Mouse (Mus musculus): ENCODE data around the gene Cfap99. TPM values are rescaled to one million over a fixed set of nuclear protein-coding genes. Genes with fewer than 3 reads are reported as not detected.

Gene Cfap99
- total and polyA plus RNA-seq, 2 experiments, result not detected

DNA sequence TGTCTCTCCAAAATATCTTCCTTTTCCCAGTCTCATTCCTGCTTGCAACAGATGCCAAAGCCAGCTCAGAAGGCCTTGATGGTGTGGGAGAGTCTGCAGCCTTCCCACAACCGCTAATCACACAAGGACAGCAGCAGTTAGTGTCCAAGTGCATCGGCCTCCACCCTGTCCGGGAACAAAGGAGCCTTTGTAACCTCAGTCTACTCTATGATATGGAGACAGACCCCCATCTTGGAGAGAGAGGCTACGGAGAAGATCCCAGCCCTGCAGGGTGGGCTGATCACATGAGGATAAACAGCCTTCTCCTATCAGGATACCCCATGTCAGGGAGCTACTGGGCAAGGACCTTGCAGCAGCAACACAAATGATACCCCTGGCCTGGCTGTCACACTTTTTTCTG is 36.6 kb upstream of the Cfap99 start:
- Histone ChIP-seq H3K36me3 (ENCODE audit: control insufficient read depth, insufficient read depth, low read length) (no peaks in the 10 kb centered on the region), H3K4me3 (ENCODE audit: insufficient read depth, low read depth, low read length) (no peak overlapping the region), H3K27me3 (ENCODE audit: control insufficient read depth, insufficient read depth, low read length) (no peaks in the 10 kb centered on the region), H3K79me2 (ENCODE audit: control insufficient read depth, insufficient read depth, low read length) (no peaks in the 10 kb centered on the region), H3K4me1 (ENCODE audit: control insufficient read depth, insufficient read depth, low read length) (no peaks in the 10 kb centered on the region), H3K9ac (ENCODE audit: low read depth, low read length) (no peak overlapping the region), H3K27ac (replicated peaks; ENCODE audit: insufficient read depth, low read depth, low read length) (no peak overlapping the region)
- WGBS, result 84% methylated on average over 4 of the region's 4 CpGs
- DNase-seq (ENCODE audit: extremely low read depth, low read depth, low spot score), result no peak
- TF ChIP-seq CTCF (IDR thresholded peaks at IDR 0.05; ENCODE audit: low read depth, low read length), result no peak
- no peak for TF ChIP-seq POLR2A (IDR thresholded peaks at IDR 0.05; ENCODE audit: extremely low read depth, insufficient read depth, low read length)

GRCm38 (mm10) chr5:34252307-34252966 is 36.0 kb upstream of the Cfap99 start:
- Histone ChIP-seq H3K36me3 (ENCODE audit: control insufficient read depth, insufficient read depth, low read length) (no peaks in the 10 kb centered on the region), H3K4me3 (ENCODE audit: insufficient read depth, low read depth, low read length) (no peak overlapping the region), H3K4me1 (ENCODE audit: control insufficient read depth, insufficient read depth, low read length) (no peaks in the 10 kb centered on the region), H3K27me3 (ENCODE audit: control insufficient read depth, insufficient read depth, low read length) (no peaks in the 10 kb centered on the region), H3K27ac (replicated peaks; ENCODE audit: insufficient read depth, low read depth, low read length) (no peak overlapping the region), H3K79me2 (ENCODE audit: control insufficient read depth, insufficient read depth, low read length) (no peaks in the 10 kb centered on the region), H3K9ac (ENCODE audit: low read depth, low read length) (no peak overlapping the region)
- TF ChIP-seq CTCF (IDR thresholded peaks at IDR 0.05; ENCODE audit: low read depth, low read length) (no peak), POLR2A (IDR thresholded peaks at IDR 0.05; ENCODE audit: extremely low read depth, insufficient read depth, low read length) (no peak)
- DNase-seq (ENCODE audit: extremely low read depth, low read depth, low spot score), result no peak
- WGBS, result 86% methylated on average over 4 of the region's 4 CpGs

GRCm38 (mm10) chr5:34252967-34253519 is 35.4 kb upstream of the Cfap99 start:
- no peaks in the 10 kb centered on the region for H3K36me3 ChIP-seq (ENCODE audit: control insufficient read depth, insufficient read depth, low read length)
- WGBS, result 78% methylated on average over 4 of the region's 4 CpGs
- no peak overlapping the region for H3K9ac ChIP-seq (ENCODE audit: low read depth, low read length)
- no peak for DNase-seq (ENCODE audit: extremely low read depth, low read depth, low spot score)
- no peak for TF ChIP-seq POLR2A (IDR thresholded peaks at IDR 0.05; ENCODE audit: extremely low read depth, insufficient read depth, low read length)
- TF ChIP-seq CTCF (IDR thresholded peaks at IDR 0.05; ENCODE audit: low read depth, low read length), result no peak
- no peaks in the 10 kb centered on the region for H3K4me1 ChIP-seq (ENCODE audit: control insufficient read depth, insufficient read depth, low read length)
- H3K79me2 ChIP-seq (ENCODE audit: control insufficient read depth, insufficient read depth, low read length), result no peaks in the 10 kb centered on the region
- no peak overlapping the region for H3K27ac ChIP-seq (replicated peaks; ENCODE audit: insufficient read depth, low read depth, low read length)
- no peaks in the 10 kb centered on the region for H3K27me3 ChIP-seq (ENCODE audit: control insufficient read depth, insufficient read depth, low read length)
- no peak overlapping the region for H3K4me3 ChIP-seq (ENCODE audit: insufficient read depth, low read depth, low read length)

DNA sequence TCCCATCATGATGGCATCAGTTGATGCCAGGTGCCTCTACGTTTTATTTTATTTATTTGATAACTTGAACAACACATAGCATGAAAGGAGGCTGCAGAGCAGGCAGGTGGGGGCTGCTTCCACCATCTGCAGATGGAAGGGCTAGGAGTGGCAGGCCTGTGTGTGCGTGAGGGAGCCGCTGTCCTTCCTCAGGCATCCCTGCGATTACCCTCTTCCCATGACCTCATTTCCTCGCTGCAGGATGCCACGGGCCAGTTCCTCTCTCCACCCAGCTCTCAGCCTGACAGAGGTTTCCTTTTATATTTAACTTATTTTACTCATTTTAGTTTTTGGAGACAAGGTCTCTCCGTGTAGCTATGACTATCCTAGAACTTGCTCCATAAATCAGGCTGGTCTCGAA is 34.1 kb upstream of the Cfap99 start:
- Histone ChIP-seq H3K27ac (replicated peaks; ENCODE audit: insufficient read depth, low read depth, low read length) (no peak overlapping the region), H3K79me2 (ENCODE audit: control insufficient read depth, insufficient read depth, low read length) (no peaks in the 10 kb centered on the region), H3K36me3 (ENCODE audit: control insufficient read depth, insufficient read depth, low read length) (no peaks in the 10 kb centered on the region), H3K4me3 (ENCODE audit: insufficient read depth, low read depth, low read length) (no peak overlapping the region), H3K4me1 (ENCODE audit: control insufficient read depth, insufficient read depth, low read length) (no peaks in the 10 kb centered on the region), H3K27me3 (ENCODE audit: control insufficient read depth, insufficient read depth, low read length) (no peaks in the 10 kb centered on the region), H3K9ac (ENCODE audit: low read depth, low read length) (no peak overlapping the region)
- TF ChIP-seq CTCF (IDR thresholded peaks at IDR 0.05; ENCODE audit: low read depth, low read length) (no peak), POLR2A (IDR thresholded peaks at IDR 0.05; ENCODE audit: extremely low read depth, insufficient read depth, low read length) (no peak)
- DNase-seq (ENCODE audit: extremely low read depth, low read depth, low spot score), result no peak
- 75% methylated on average over 8 of the region's 8 CpGs for WGBS

DNA sequence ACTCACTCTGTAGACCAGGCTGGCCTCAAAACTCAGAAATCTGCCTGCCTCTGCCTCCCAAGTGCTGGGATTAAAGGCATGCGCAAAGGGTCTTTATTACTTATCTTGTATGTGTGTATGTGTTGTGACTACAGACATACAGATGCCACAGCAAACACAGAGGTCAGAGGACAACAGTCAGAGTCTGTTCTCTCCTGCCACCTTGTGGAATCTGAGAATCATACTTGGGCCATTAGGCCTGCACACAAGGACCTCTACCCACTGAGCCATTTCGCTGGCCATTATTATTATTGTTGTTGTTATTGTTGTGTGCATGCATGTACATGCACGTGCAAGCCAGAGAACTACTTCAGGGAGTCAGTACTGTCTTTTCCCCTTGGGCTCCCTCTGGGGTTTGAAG is 33.2 kb upstream of the Cfap99 start:
- Histone ChIP-seq H3K4me3 (ENCODE audit: insufficient read depth, low read depth, low read length) (no peak overlapping the region), H3K36me3 (ENCODE audit: control insufficient read depth, insufficient read depth, low read length) (no peaks in the 10 kb centered on the region), H3K27ac (replicated peaks; ENCODE audit: insufficient read depth, low read depth, low read length) (no peak overlapping the region), H3K27me3 (ENCODE audit: control insufficient read depth, insufficient read depth, low read length) (no peaks in the 10 kb centered on the region), H3K4me1 (ENCODE audit: control insufficient read depth, insufficient read depth, low read length) (no peaks in the 10 kb centered on the region), H3K9ac (ENCODE audit: low read depth, low read length) (no peak overlapping the region), H3K79me2 (ENCODE audit: control insufficient read depth, insufficient read depth, low read length) (no peaks in the 10 kb centered on the region)
- peak; percentile 38 for DNase-seq (ENCODE audit: extremely low read depth, low read depth, low spot score)
- TF ChIP-seq CTCF (IDR thresholded peaks at IDR 0.05; ENCODE audit: low read depth, low read length), result peak; percentile 40
- no peak for TF ChIP-seq POLR2A (IDR thresholded peaks at IDR 0.05; ENCODE audit: extremely low read depth, insufficient read depth, low read length)
- 84% methylated on average over 3 of the region's 3 CpGs for WGBS

GRCm38 (mm10) chr5:34259172-34259816 is 29.1 kb upstream of the Cfap99 start:
- no peaks in the 10 kb centered on the region for H3K79me2 ChIP-seq (ENCODE audit: control insufficient read depth, insufficient read depth, low read length)
- 80% methylated on average over 3 of the region's 3 CpGs for WGBS
- no peaks in the 10 kb centered on the region for H3K36me3 ChIP-seq (ENCODE audit: control insufficient read depth, insufficient read depth, low read length)
- H3K27me3 ChIP-seq (ENCODE audit: control insufficient read depth, insufficient read depth, low read length), result no peaks in the 10 kb centered on the region
- no peak overlapping the region for H3K9ac ChIP-seq (ENCODE audit: low read depth, low read length)
- no peak overlapping the region for H3K4me3 ChIP-seq (ENCODE audit: insufficient read depth, low read depth, low read length)
- H3K4me1 ChIP-seq (ENCODE audit: control insufficient read depth, insufficient read depth, low read length), result no peaks in the 10 kb centered on the region
- H3K27ac ChIP-seq (replicated peaks; ENCODE audit: insufficient read depth, low read depth, low read length), result no peak overlapping the region
- DNase-seq (ENCODE audit: extremely low read depth, low read depth, low spot score), result no peak
- TF ChIP-seq CTCF (IDR thresholded peaks at IDR 0.05; ENCODE audit: low read depth, low read length) (no peak), POLR2A (IDR thresholded peaks at IDR 0.05; ENCODE audit: extremely low read depth, insufficient read depth, low read length) (no peak)
